Mouse (Mus musculus) liver, postnatal 0 days (tissue): ENCODE results near the gene Vmp1.

Experiments
- CTCF ChIP-seq: sonication (generic); IDR thresholded peaks from 2 replicates; pipeline ENCODE4 v1.5.1; 2016; ENCODE audit warnings: antibody characterized with exemption, low read depth
- EP300 ChIP-seq: IDR thresholded peaks from 2 replicates; pipeline ENCODE4 v1.6.1; 2016; ENCODE audit warnings: antibody characterized with exemption, low read depth, mild to moderate bottlenecking

DNA sequence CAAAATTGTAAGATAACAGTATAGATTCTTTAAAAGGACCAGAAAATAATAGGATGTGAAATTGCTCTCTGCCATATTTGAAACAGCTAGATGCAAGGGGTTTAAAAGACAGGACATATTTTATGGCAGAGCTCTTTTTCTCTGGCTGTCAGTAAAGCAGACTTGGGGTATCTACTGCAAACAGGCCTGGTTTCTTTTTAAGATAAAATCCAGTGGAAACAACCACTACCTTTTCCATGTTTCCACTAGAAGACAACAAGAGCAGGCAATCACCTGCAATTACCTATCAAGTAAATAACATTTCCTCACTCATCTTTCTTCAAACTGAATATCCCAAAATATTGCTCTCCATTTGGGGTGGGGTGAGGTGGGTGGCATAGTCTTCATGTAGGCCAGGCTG, 19.7 kb downstream of the Vmp1 start:
- peak; percentile 60 for TF ChIP-seq EP300
- no peak for TF ChIP-seq CTCF
